Mouse (Mus musculus) lung, postnatal 0 days (tissue): ENCODE data around the gene Phf7. TPM values are rescaled to one million over a fixed set of nuclear protein-coding genes. Genes with fewer than 3 reads are reported as not detected.
A peak's percentile ranks its signal among the peaks of the same experiment; 100 is the strongest.

Source experiments
- ATAC-seq: fragments of 200-750 bp; cut with Nextera tagmentation; 2 replicates; pipeline ENCODE4 v1.8.0; 2017; ENCODE audit warnings: moderate library complexity
- DNase-seq: peaks from one replicate; pipeline ENCODE4 v3.0.0-alpha.2; 2016; ENCODE audit warnings: low spot score
- H3K27ac ChIP-seq: fragments of 300-500 bp; sonication (generic); 2 replicates; pipeline ENCODE4 v1.5.1; 2014; ENCODE audit warnings: antibody characterized with exemption, mild to moderate bottlenecking, low read length, mixed read lengths
- H3K27me3 ChIP-seq: fragments of 300-500 bp; sonication (generic); replicated peaks from 2 replicates; pipeline ENCODE4 v1.6.1; 2014; ENCODE audit warnings: low read length, mixed read lengths; ENCODE audit not compliant: insufficient read depth
- H3K36me3 ChIP-seq: fragments of 300-500 bp; sonication (generic); 2 replicates; pipeline ENCODE4 v1.6.1; 2014; ENCODE audit warnings: low read length, mixed read lengths; ENCODE audit not compliant: insufficient read depth
- H3K4me1 ChIP-seq: fragments of 300-500 bp; sonication (generic); 2 replicates; pipeline ENCODE4 v1.6.1; 2014; ENCODE audit warnings: antibody characterized with exemption, low read depth, low read length, mixed read lengths; ENCODE audit not compliant: insufficient read depth
- H3K4me2 ChIP-seq: fragments of 300-500 bp; sonication (generic); replicated peaks from 2 replicates; pipeline ENCODE4 v1.6.1; 2014; ENCODE audit warnings: low read depth, mild to moderate bottlenecking, low read length, moderate library complexity, mixed read lengths
- H3K4me3 ChIP-seq: fragments of 300-500 bp; sonication (generic); 2 replicates; pipeline ENCODE4 v1.5.1; 2014; ENCODE audit warnings: low read depth, low read length
- H3K9ac ChIP-seq: fragments of 300-500 bp; sonication (generic); replicated peaks from 2 replicates; pipeline ENCODE4 v1.6.1; 2014; ENCODE audit warnings: low read depth, mild to moderate bottlenecking
- H3K9me3 ChIP-seq: fragments of 300-500 bp; sonication (generic); 2 replicates; pipeline ENCODE4 v1.6.1; 2016; ENCODE audit warnings: low read length, mixed read lengths
- CTCF ChIP-seq: IDR thresholded peaks from 2 replicates; pipeline ENCODE4 v1.5.1; 2016; ENCODE audit warnings: antibody characterized with exemption, mild to moderate bottlenecking
- EP300 ChIP-seq: IDR thresholded peaks from 2 replicates; pipeline ENCODE4 v1.6.1; 2016; ENCODE audit warnings: antibody characterized with exemption, mild to moderate bottlenecking, control low read depth
- WGBS: fragments of 180-500 bp; shearing (Covaris S2); extraction: QIAGEN DNeasy Blood & Tissue Kit; methylation state at CpG from one replicate; pipeline ENCODE4 v1.1.7; 2014; 5-methylcytosine and 5-hydroxymethylcytosine counted together
- polyA plus RNA-seq: library from polyadenylated mRNA; unstranded; fragments of >200 nt; fragmentation: Nextera tagmentation; extraction: Ambion mirVana; gene quantifications from 2 replicates; pipeline ENCODE4 v1.2.1, GENCODE M21; 2015

The Phf7 gene
- polyA plus RNA-seq, result 17.7 and 18.8 TPM in 2 replicates

DNA sequence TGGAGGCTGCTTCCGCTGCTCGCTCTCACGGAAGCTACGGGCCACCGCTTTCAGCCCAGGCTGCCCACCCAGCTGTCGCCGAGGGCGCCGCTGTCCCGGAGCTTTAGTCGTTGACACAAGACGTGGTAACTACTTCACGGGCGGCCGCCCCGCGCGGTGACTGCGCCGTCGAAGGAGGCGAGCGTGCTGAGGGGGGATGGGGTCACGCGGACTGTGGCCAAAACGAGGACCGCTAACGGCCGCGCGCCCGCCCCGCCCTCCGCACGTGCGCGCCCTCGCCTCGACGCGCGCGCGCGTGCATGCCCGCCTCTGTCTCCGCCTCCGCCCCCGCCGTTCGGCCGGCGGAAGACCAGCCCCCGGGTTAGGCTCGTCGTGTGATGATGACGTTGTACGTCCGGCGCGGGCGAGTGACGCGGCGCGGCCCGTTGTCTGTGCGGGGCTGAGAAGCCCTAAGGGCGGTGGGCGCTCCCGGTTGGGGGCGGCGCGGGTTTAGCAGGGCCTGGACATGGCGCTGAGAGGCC, at the start of gene Phf7, which contains the start of gene Bap1:
TSS of gene Phf7 (minus strand) at position 234 of the 521 bp plus-strand sequence.
TSS of gene Bap1 (plus strand) at position 367 of the 521 bp plus-strand sequence.
- peak within 1 kb of the TSS; percentile 99 for H3K4me3 ChIP-seq
- H3K9me3 ChIP-seq, result no peaks in the 10 kb centered on the region
- H3K36me3 ChIP-seq, result peaks cover 22% of the 10 kb centered on the region; the same call in 1 of the 2 replicates
- no peaks in the 10 kb centered on the region for H3K27me3 ChIP-seq
- WGBS, result under 1% methylated on average over 59 of the region's 75 CpGs
- H3K4me1 ChIP-seq, result 0 out of 2 replicates have a peak, but pooled peaks cover 4% of the 10 kb centered on the region
- H3K27ac ChIP-seq, result peak within 1 kb of the TSS; percentile 96
- peak within 1 kb of the TSS; percentile 89 for H3K4me2 ChIP-seq
- H3K9ac ChIP-seq, result peak within 1 kb of the TSS; percentile 98
- TF ChIP-seq EP300 (no peak), CTCF (peak; percentile 30)
- DNase-seq (peak; percentile 96), ATAC-seq (peak; percentile 92)

- no peaks in the 10 kb centered on the region for H3K9me3 ChIP-seq
- no peak overlapping the region for H3K27ac ChIP-seq
- ATAC-seq (no peak), DNase-seq (no peak)
- H3K27me3 ChIP-seq, result no peaks in the 10 kb centered on the region
- TF ChIP-seq CTCF (no peak), EP300 (no peak)
- no peak overlapping the region for H3K4me3 ChIP-seq
- H3K36me3 ChIP-seq, result no peaks in the 10 kb centered on the region
- no peaks in the 10 kb centered on the region for H3K4me1 ChIP-seq
- WGBS, result 78% methylated on average over 8 of the region's 8 CpGs
- no peak overlapping the region for H3K4me2 ChIP-seq
- H3K9ac ChIP-seq, result no peak overlapping the region
These were observed 34.6 kb upstream of the Phf7 start for GRCm38 (mm10) chr14:31285728-31286127.

DNA sequence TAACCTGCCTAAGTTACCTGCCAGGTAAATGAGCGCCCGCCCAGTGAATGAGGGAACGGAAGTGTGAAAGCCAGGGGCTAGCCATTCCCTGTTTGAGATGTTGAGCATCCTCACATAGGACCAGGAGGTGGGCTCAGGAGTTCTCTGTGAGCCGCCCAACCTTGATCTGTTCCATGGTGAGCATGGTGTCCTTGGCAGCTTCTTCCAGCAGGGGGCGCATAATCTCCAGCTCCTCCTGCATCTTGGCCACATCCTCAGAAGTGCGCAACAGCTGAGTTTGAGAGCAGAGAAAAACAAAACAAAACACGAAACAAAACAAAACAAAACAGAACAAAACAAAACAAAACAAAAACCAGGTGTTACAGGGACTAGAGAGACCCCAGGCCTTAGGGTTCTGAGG, 21.0 kb upstream of the Phf7 start:
- WGBS, result 15% methylated on average over 7 of the region's 7 CpGs
- no peaks in the 10 kb centered on the region for H3K9me3 ChIP-seq
- TF ChIP-seq CTCF, result peak; percentile 96
- TF ChIP-seq EP300, result no peak
- H3K27me3 ChIP-seq, result no peaks in the 10 kb centered on the region
- no peaks in the 10 kb centered on the region for H3K36me3 ChIP-seq
- H3K9ac ChIP-seq, result no peak overlapping the region
- no peak overlapping the region for H3K27ac ChIP-seq
- H3K4me1 ChIP-seq, result no peaks in the 10 kb centered on the region
- ATAC-seq, result peak; percentile 59; the same call in 1 of the 2 replicates
- no peak overlapping the region for H3K4me3 ChIP-seq
- DNase-seq, result peak; percentile 77
- no peak overlapping the region for H3K4me2 ChIP-seq

GRCm38 (mm10) chr14:31271121-31271520, 20.0 kb upstream of the Phf7 start:
- TF ChIP-seq CTCF (no peak), EP300 (no peak)
- H3K36me3 ChIP-seq, result no peaks in the 10 kb centered on the region
- H3K9me3 ChIP-seq, result no peaks in the 10 kb centered on the region
- H3K4me1 ChIP-seq, result no peaks in the 10 kb centered on the region
- no peak for ATAC-seq
- no peak for DNase-seq
- H3K27me3 ChIP-seq, result no peaks in the 10 kb centered on the region
- no peak overlapping the region for H3K4me3 ChIP-seq
- 87% methylated on average over 6 of the region's 6 CpGs for WGBS
- no peak overlapping the region for H3K4me2 ChIP-seq
- no peak overlapping the region for H3K9ac ChIP-seq
- no peak overlapping the region for H3K27ac ChIP-seq

DNA sequence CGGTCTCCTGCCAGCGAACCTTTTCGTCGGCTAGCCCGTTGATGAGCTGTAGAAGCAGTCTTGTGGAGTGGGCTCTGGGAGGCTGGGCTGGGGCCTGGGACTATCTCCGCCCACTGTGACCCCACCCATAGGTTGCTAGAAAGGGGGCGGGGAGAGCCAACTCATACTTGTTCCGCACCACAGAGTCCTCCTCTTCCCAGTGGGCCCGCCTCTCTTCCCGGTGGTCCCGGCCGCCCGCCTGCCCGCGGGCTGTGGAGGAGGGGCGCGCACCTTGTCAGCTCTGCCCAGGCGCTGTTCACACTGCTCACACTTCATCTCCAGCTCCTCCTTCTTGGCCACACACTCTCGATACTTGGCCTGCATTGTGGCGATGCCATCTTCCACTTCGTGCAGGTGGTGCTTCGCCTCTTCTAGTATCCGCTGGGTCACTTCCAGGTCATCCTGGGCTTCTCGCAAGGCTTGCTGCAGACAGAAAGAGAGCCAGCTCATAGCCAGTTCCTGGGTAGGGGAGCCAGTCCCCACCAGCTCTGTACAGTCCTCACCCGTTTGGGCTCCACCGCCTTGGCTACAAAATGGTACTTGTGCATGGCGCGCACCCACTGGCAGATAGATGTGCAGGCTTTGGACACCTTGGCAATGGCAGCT, 18.5 kb upstream of the Phf7 start:
- TF ChIP-seq EP300 (no peak), CTCF (no peak)
- H3K4me3 ChIP-seq, result peak overlapping the region; percentile 27
- no peak overlapping the region; the same call in 1 of the 2 replicates for H3K9ac ChIP-seq
- ATAC-seq (peak; percentile 79), DNase-seq (peak; percentile 63)
- H3K36me3 ChIP-seq, result no peaks in the 10 kb centered on the region
- H3K27ac ChIP-seq, result no peak overlapping the region
- no peaks in the 10 kb centered on the region for H3K27me3 ChIP-seq
- H3K4me1 ChIP-seq, result no peaks in the 10 kb centered on the region
- WGBS, result 15% methylated on average over 25 of the region's 28 CpGs
- no peaks in the 10 kb centered on the region for H3K9me3 ChIP-seq
- peak overlapping the region; percentile 57 for H3K4me2 ChIP-seq

DNA sequence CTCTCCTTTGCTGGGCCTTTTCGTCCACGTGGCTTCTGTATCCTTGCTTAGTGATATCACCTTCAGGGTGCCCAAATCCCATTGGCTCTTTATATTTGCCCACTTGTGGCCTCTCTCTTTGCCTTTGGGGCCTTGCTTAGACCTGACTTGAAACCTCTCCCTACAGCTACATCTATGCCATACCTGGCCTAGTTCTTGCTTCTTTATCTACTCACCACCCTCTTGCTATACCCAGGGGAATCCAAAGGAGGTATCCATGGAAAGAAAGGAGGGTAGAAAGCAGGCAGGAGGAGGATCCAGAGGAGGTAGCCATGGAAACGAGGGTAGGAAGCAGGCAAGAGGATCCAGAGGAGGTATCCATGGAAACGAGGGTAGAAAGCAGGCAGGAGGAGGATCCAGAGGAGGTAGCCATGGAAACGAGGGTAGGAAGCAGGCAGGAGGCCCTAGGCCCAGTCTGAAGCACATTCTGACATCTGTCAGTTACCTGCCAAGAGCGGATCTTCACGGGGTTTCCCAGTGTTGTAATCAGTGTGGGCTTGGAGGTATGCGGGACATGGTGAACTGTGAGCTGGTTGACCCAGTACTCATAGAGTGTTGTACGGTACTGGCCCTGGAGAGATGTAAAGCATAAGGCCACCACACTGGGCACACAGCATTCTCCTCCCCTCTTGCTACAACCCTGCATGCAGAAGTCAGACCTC, 17.3 kb upstream of the Phf7 start:
- H3K9me3 ChIP-seq, result no peaks in the 10 kb centered on the region
- no peak for ATAC-seq
- no peak overlapping the region for H3K4me3 ChIP-seq
- no peak for DNase-seq
- H3K27ac ChIP-seq, result no peak overlapping the region
- 69% methylated on average over 9 of the region's 9 CpGs for WGBS
- no peak overlapping the region for H3K9ac ChIP-seq
- TF ChIP-seq CTCF (no peak), EP300 (no peak)
- no peaks in the 10 kb centered on the region for H3K36me3 ChIP-seq
- no peaks in the 10 kb centered on the region for H3K4me1 ChIP-seq
- no peaks in the 10 kb centered on the region for H3K27me3 ChIP-seq
- no peak overlapping the region for H3K4me2 ChIP-seq
